Mouse (Mus musculus): Measurements from ENCODE around the gene Prm2.
"Not testable (repeated sequence)": the region's sequence is repeated elsewhere in the genome, so short reads cannot be mapped to it uniquely, and the experiment has no call there.

DNA sequence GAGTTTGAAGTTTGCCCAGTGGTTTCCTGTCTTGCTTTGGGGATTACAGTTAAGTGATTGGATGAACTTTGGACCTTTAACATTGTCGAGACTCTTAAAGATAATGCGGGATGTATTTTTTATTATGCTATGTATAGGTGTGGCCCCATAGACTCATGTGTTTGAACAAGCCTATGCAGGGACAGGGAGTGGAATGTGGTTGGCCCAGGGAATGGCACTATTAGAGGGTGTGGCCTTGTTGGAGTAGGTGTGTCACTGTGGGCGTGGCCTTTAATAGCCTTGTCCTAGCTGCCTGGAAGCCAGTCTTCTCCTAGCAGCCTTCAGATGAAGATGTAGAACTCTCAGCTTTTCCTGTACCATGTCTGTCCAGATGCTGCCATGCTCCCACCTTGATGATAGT, 6.5 kb upstream of the Prm2 start:
- TF ChIP-seq CTCF (IDR thresholded peaks at IDR 0.05); EP300 (IDR thresholded peaks at IDR 0.05; ENCODE audit: insufficient read depth, low read depth, low read length): not testable (repeated sequence)

Data from heart, adult 2 months (tissue).